Mouse (Mus musculus) ovary, adult 18-20 months (tissue): ENCODE data around the gene Rab3b.
"Not testable (repeated sequence)": the region's sequence is repeated elsewhere in the genome, so short reads cannot be mapped to it uniquely, and the experiment has no call there.

Experiments used
- DNase-seq: peaks from one replicate; pipeline ENCODE4 v3.0.0; 2022; ENCODE audit warnings: low spot score, mixed read lengths

The Rab3b gene

DNA sequence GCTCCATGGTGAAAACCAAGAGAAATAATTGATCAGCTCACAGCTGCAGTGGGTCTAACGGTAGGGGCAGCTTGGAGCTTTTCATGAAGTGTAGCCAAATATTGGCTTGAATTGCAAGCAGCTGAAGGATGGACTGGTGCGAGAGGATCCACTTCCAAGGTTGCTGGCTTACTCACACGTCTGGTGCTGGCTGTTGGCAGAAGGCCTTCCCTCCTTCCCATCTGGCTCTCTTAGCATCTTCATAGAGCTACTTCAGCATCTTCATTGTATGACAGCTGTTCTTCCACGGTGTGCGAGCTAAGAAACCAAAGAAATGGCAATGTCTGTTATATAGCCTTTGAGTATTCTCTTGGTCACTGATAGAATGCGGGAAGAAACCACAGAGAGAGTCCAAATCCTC, 12.0 kb downstream of the Rab3b start:
- DNase-seq: no peak

DNA sequence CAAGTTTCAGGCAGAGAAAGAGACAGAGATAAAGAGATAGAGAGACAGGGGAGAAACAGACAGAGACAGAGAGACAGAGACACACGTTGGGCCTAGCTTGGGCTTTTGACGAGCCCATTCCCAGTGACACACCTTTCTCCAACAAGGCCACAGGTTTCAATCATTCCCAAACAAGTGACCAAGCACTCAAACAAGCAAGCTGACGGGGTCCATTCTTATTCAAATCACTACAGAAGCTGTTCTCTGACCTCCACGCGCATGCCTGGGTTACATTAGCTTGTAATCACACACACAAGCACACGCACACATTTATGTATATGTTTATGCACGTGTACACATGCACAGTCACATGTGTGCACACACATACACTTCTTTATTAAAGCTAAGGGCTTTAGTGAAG, 21.6 kb downstream of the Rab3b start:
- no peak for DNase-seq

DNA sequence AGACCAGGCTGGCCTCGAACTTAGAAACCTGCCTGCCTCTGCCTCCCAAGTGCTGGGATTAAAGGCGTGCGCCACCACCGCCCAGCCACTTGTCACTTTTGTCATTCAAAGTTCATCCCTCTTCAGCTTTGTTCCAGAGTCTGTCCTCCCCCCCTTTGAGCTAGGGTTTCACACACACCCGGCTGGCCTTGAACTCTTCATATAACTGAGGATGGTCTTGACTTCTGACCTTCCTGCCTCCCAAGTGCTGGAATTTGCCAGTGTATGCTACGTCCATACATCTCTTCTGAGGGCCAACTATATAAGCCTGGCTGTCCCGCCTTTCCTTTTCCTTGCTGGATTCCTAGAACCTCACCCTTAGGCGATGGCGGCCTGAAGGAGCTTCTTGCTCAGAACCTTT, 24.0 kb downstream of the Rab3b start:
- DNase-seq: no peak

DNA sequence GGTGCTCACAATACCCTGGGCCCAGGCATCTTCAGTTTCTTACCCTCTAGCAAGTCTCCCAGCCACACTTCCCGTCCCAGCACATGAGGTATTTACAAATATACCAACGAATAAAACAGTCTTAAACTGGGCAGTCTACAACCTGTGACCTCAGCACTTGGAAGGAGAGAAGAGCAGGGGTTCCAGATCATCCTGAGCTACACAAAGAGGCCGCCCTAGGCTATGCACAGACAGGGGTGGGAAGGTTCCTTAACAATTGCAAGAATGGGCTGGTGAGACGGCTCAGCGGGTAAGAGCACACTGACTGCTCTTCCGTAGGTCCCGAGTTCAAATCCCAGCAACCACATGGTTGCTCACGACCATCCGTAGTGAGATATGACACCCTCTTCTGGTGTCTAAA, 24.5 kb downstream of the Rab3b start:
- DNase-seq: no peak

- DNase-seq: no peak
These were observed 25.2 kb downstream of the Rab3b start for GRCm38 (mm10) chr4:108904076-108904475.

DNA sequence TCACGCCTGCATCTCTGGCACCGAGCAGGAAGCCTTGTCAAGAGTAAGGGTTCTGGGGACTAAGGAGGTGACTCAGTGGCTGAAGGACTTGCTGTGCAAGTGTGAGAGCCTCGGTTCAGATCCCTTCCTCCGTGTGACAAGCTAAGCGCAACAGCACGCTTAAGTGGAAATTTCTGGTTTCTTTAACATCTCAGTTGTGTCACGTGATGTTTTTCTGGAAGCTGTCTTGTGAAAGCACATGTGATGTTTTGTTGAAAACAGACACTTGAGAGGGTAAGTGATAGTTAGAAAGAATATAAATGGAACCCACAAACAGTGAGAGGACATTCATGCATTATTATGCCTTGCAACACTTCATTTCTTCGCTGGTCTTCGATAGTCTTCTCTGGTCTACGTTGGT, 25.9 kb downstream of the Rab3b start:
- no peak for DNase-seq

GRCm38 (mm10) chr4:108905859-108906258, 27.0 kb downstream of the Rab3b start:
- DNase-seq: peak; percentile 24

GRCm38 (mm10) chr4:108907475-108907874, 28.6 kb downstream of the Rab3b start:
- no peak for DNase-seq

GRCm38 (mm10) chr4:108909872-108910425, 31.1 kb downstream of the Rab3b start:
- no peak for DNase-seq

DNA sequence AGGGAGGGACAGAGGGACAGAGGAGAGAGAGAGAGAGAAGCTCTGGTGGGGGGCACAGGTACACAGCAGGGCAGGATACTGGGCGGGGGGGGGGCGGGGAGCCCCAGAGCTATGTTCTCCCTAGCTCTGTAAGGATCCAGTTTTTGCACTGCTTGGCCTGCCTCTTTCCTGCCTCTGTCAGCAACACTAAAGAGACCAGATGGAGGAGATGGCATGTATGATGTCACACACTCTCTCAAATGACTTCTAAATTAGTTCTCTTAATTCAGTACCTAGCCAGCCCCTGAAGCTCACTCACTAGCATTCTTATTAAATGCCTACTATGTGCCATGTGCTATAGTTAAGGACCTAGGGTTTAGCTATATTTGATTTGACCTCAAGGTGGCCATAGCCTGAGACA, 33.0 kb downstream of the Rab3b start:
- no peak for DNase-seq

DNA sequence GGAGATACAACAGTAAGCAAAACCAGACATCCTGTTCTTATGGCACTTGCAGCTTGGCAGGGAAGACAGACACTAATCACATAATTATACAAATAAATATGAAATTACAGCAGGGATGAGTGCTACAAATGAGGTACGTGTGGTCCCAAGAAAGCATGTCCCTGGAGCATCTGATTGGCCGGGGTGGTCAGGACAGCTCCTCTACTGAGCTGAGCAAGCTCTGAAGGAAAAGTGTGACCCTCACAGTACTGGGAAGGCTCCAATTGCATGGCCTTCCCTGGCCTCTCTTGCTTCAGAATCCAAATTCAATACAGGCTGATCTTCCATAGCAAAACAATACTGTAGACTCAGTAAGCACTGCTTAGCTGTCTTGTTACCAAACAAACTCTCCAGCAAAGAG, 34.3 kb downstream of the Rab3b start:
- DNase-seq: no peak

DNA sequence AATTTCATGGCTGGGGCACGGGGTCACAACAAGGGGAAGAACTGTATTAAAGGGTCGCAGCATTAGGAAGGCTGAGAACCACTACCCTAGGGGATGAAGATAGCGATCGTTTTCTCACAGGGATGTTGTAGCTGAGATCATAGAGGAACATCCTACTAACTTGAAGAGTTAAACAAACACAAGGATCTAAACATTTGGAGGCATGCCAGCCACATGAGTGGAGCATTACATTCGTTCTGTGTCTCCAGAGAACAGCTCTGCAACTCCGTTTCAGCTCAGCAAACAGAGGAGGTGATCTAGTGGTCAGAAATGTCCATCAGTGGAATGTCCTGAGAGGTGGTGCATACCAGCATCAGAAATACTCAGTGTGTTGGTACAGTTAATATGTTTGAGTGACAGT, 35.5 kb downstream of the Rab3b start:
- no peak for DNase-seq

GRCm38 (mm10) chr4:108915101-108915500, 36.2 kb downstream of the Rab3b start:
- DNase-seq: no peak

GRCm38 (mm10) chr4:108917654-108918053, 38.8 kb downstream of the Rab3b start:
- no peak for DNase-seq

- DNase-seq: not testable (repeated sequence)
These were observed 49.1 kb downstream of the Rab3b start for GRCm38 (mm10) chr4:108927945-108928344.

GRCm38 (mm10) chr4:108933163-108933562, 54.3 kb downstream of the Rab3b start:
- no peak for DNase-seq

- DNase-seq: no peak
These were observed 56.0 kb downstream of the Rab3b start for GRCm38 (mm10) chr4:108934856-108935255.

DNA sequence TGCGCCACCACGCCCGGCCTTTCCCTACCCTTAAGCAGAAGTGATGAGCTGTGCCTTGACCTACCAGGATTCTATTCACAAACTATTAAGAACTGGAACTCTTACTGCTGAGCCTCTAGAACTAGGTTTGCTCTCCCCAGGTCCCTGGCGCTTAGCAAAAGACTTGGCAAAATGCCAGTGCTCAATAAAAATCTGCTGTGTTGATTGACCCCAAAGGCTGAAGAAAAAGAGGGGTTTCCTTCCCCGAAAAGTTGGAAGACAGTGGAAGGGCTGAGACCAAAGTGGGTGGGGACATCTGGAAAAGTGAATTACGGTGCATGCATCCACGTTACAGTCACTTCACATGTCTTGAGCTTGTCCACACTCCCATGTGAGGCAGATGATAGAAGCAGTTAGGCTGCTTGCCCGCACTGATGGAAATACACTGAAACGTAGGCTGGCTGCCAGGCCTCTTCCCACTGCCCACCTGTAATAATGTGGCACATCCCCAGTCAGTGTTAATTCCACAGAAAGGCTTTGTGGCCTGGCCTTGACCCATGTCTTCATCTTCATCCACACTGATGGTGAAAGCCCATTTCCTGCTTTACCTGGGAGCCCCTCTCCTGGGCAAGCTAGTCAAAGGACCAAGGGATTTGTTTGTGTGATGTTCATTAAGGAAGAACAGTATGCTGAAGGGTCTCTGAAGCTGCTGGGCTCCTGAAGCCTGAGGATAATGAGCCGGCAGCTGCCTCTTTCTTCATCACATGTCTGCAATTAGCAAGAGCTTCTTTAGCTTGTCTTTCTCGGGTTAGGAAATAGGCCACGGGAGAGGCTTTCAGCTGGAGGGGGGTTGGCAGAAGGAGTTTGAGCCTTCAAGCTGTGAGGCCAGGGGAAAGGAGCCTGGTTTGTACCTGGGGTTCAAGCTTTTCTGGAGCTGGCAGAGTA, 59.2 kb downstream of the Rab3b start:
- DNase-seq: no peak

DNA sequence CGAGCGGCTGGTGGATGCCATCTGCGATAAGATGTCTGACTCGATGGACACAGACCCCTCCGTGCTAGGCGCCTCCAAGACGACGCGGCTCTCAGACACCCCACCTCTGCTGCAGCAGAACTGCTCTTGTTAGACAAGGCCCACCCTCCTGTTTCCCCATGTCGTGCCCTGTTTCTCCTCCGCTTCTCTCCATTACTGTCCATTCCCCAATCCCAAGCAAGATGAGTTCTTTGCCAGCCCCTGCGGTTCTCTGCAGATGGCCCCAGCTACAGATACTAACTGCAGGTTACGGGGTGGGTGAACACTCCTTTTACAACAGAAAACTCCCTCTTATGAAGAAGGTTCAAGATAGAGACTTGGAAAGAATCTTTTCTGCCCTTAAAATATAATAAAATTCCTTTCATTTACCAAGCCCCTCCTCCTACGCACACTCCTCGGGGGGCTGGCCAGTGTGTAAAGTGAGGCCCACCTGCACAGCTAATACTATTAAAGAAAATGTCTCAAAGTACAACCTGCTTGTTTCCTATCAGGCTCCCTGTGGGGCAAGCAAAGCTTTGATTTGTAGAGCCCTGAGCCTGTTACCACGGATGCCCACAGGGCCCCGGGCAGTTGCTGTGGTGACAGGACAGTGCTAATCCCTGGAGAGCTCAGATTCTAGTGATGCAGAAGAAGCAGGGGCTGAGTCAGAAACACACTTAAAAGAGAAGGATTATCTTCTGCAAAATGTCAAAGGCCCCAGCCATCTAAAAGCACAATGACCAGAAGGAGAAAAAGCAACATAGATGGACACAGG, 62.0 kb downstream of the Rab3b start:
- DNase-seq: no peak

DNA sequence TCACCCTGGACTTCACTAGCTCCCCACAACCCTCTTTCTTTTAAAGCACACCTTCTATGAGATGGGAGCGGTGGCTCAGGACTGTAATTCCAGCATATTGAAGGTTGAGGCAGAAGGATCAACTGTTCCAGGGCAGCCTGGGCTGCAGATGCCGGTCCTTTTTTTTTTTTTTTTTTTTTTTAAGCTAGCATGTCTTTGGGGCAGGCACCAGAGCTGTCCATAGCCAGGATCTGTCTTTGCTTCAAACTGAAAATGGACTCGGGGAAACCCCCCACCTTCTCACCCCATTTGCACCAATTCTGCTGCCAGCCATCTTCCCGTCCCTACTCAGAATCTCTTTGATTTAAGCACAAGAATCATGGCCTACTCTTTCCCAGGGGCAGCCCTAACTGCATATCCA, 63.3 kb downstream of the Rab3b start:
- DNase-seq: no peak

DNA sequence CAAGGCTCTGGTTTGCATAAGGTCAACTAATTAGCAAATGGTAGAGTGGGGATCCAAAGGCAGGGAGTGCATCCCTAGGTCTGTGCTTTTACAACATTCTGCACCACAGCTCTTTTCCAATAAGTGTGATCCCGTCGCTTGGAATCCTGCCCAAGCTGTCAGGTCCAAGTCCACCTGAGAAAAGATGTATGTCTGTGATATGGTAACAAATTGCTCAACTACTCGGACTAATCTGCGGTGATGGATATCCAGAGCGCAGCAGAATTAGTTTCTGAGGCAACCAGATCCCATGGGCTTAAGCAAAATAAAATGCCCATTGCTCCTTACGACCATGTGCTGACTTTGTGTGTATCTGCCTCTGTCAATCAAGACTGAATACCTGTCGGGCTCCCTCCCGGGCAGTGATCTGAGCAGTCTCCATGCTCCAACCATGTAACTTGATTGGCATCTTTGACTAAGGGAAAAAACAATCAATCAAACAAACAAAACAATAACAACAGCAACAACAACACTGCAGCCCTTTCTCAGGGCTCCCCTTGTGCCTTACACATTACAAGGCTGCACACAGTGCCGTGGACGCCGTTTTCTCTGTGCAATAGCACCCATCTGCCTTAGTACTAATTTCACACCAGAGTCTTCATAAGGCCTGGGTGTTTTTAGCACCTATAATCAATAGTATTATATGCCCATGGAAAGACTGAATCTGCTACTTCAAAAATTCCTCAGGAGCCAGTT, 64.3 kb downstream of the Rab3b start:
- no peak for DNase-seq

- DNase-seq: no peak
These were observed 70.3 kb downstream of the Rab3b start for GRCm38 (mm10) chr4:108949168-108949567.
